Mouse (Mus musculus): Measurements from ENCODE around the gene Rgl1. TPM values are rescaled to one million over a fixed set of nuclear protein-coding genes. Genes with fewer than 3 reads are reported as not detected.
"Not testable (repeated sequence)": the region's sequence is repeated elsewhere in the genome, so short reads cannot be mapped to it uniquely, and the experiment has no call there.

Gene Rgl1
- polyA plus RNA-seq, 1 experiment from 2014 or later, result 11.8 TPM

DNA sequence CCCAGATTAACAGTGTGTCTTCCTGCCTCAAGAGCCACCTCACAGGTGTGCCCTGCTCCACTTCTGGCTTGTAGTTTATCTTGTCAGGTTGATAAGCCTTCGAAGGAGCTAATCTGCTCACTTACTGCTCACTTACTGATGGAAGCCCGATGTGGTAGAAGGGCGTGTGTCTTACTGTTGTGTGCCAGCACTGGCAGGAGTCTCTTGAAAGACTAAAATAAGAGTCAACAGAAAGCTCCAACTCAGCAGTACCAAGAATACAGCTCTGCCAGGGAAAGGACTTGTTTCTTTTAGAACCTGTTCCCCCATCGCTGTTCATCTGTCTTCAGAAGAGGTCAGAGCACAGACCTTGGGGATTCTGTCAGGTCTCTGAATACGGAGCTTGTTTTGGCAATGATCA is 118.1 kb downstream of the Rgl1 start:
- 68% methylated on average over 5 of the region's 5 CpGs for WGBS (ENCODE audit: insufficient replicate concordance)
- no peak overlapping the region for H3K9ac ChIP-seq
- no peaks in the 10 kb centered on the region for H3K36me3 ChIP-seq
- H3K27me3 ChIP-seq, result no peaks in the 10 kb centered on the region
- H3K4me2 ChIP-seq, result no peak overlapping the region
- no peak for ATAC-seq (ENCODE audit: low read depth)
- H3K9me3 ChIP-seq (replicated peaks), result no peaks in the 10 kb centered on the region
- DNase-seq, result no peak
- H3K4me3 ChIP-seq (replicated peaks), result no peak overlapping the region
- H3K27ac ChIP-seq, result no peak overlapping the region
- no peaks in the 10 kb centered on the region for H3K4me1 ChIP-seq (replicated peaks)

GRCm38 (mm10) chr1:152642207-152642606 is 123.9 kb downstream of the Rgl1 start:
- H3K36me3 ChIP-seq; H3K9ac ChIP-seq; ATAC-seq (ENCODE audit: low read depth); DNase-seq; H3K27ac ChIP-seq; H3K27me3 ChIP-seq; H3K4me1 ChIP-seq (replicated peaks); H3K9me3 ChIP-seq (replicated peaks); H3K4me2 ChIP-seq; H3K4me3 ChIP-seq (replicated peaks): not testable (repeated sequence)
- 69% methylated on average over 10 of the region's 10 CpGs for WGBS (ENCODE audit: insufficient replicate concordance)

- Histone ChIP-seq H3K9ac (no peak overlapping the region), H3K27me3 (no peaks in the 10 kb centered on the region), H3K4me1 (replicated peaks) (no peaks in the 10 kb centered on the region), H3K27ac (no peak overlapping the region; the same call in 1 of the 2 replicates), H3K4me2 (no peak overlapping the region), H3K4me3 (replicated peaks) (no peak overlapping the region), H3K9me3 (replicated peaks) (no peaks in the 10 kb centered on the region), H3K36me3 (no peaks in the 10 kb centered on the region)
- DNase-seq, result no peak
- WGBS (ENCODE audit: insufficient replicate concordance), result 66% methylated on average over 11 of the region's 11 CpGs
- no peak for ATAC-seq (ENCODE audit: low read depth)
These were observed 125.8 kb downstream of the Rgl1 start for GRCm38 (mm10) chr1:152640195-152640981.

DNA sequence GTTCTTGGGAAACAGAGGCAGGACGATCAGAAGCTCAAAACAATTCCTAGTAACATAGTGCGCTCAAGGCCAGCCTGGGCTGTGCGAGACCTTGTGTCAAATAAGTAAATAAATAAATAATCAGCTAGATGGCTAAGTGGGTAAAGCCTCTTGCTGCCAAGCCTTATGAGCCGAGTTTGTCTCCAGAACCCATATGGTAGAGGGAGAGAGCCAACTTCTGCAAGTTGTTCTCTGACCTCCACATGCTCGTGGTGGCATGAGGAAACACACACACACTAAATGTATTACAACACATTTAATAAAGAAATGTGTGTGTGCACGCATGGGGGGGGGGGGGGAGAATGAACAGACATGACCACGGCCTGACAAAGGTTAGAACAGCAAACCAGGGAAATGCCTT is 126.8 kb downstream of the Rgl1 start:
- no peaks in the 10 kb centered on the region for H3K4me1 ChIP-seq (replicated peaks)
- no peak overlapping the region for H3K27ac ChIP-seq
- no peak overlapping the region for H3K9ac ChIP-seq
- H3K27me3 ChIP-seq, result no peaks in the 10 kb centered on the region
- 59% methylated on average over 7 of the region's 7 CpGs for WGBS (ENCODE audit: insufficient replicate concordance)
- no peak for DNase-seq
- no peaks in the 10 kb centered on the region for H3K36me3 ChIP-seq
- H3K4me2 ChIP-seq, result no peak overlapping the region
- H3K4me3 ChIP-seq (replicated peaks), result no peak overlapping the region
- no peaks in the 10 kb centered on the region for H3K9me3 ChIP-seq (replicated peaks)
- no peak for ATAC-seq (ENCODE audit: low read depth)

DNA sequence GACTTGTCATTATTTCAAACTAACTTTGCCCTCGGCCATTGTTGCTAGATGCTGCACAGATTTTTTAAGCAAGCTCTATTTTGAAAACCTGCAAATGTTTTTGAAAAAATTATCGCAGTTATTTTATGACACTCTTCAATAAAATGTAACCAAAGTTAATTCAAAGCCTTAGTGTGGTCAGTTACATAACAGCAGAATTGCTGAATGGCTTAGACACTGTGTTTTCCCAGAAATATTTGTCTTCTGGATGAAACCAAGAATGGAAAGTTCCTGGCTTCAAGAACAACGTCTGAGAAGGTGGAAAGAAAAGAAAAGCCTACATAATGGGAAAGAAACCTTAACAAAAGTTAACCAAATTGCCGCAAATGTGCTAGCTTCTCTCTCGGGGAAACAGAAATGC is 131.5 kb downstream of the Rgl1 start:
- no peak overlapping the region for H3K9ac ChIP-seq
- H3K4me1 ChIP-seq (replicated peaks), result no peaks in the 10 kb centered on the region
- 0 out of 2 replicates have a peak, but pooled peaks cover 2% of the 10 kb centered on the region for H3K9me3 ChIP-seq (replicated peaks)
- ATAC-seq (ENCODE audit: low read depth) (no peak), DNase-seq (no peak)
- no peaks in the 10 kb centered on the region for H3K36me3 ChIP-seq
- no peak overlapping the region for H3K4me3 ChIP-seq (replicated peaks)
- H3K27me3 ChIP-seq, result no peaks in the 10 kb centered on the region
- H3K4me2 ChIP-seq, result no peak overlapping the region
- 57% methylated on average over 5 of the region's 5 CpGs for WGBS (ENCODE audit: insufficient replicate concordance)
- no peak overlapping the region for H3K27ac ChIP-seq

- 72% methylated on average over 3 of the region's 3 CpGs for WGBS (ENCODE audit: insufficient replicate concordance)
- no peak for ATAC-seq (ENCODE audit: low read depth)
- H3K4me3 ChIP-seq (replicated peaks), result no peak overlapping the region
These were observed 136.4 kb downstream of the Rgl1 start for GRCm38 (mm10) chr1:152629780-152630179.

GRCm38 (mm10) chr1:152625651-152626050 is 140.5 kb downstream of the Rgl1 start:
- no peak overlapping the region for H3K9ac ChIP-seq
- no peak for ATAC-seq (ENCODE audit: low read depth)

More at GRCm38 (mm10) chr1:152629780-152630179, 136.4 kb downstream of the Rgl1 start:
- Histone ChIP-seq H3K27me3 (peaks cover 26% of the 10 kb centered on the region), H3K27ac (no peak overlapping the region), H3K36me3 (no peaks in the 10 kb centered on the region), H3K4me2 (no peak overlapping the region), H3K4me1 (replicated peaks) (peaks cover 4% of the 10 kb centered on the region; the same call in 1 of the 2 replicates), H3K9ac (no peak overlapping the region), H3K9me3 (replicated peaks) (0 out of 2 replicates have a peak, but pooled peaks cover 2% of the 10 kb centered on the region)
- no peak for DNase-seq

GRCm38 (mm10) chr1:152624644-152625454 is 141.3 kb downstream of the Rgl1 start:
- under 1% methylated on average over 60 of the region's 61 CpGs for WGBS (ENCODE audit: insufficient replicate concordance)
- H3K9me3 ChIP-seq (replicated peaks), result no peaks in the 10 kb centered on the region
- H3K4me1 ChIP-seq (replicated peaks), result peaks cover 21% of the 10 kb centered on the region
- peak overlapping the region; percentile 58 for H3K4me3 ChIP-seq (replicated peaks)
- peak overlapping the region; percentile 75 for H3K27ac ChIP-seq
- H3K36me3 ChIP-seq, result no peaks in the 10 kb centered on the region
- peak overlapping the region; percentile 59 for H3K4me2 ChIP-seq
- peaks cover 59% of the 10 kb centered on the region for H3K27me3 ChIP-seq
- no peak for DNase-seq
- peak; percentile 55 for ATAC-seq (ENCODE audit: low read depth)
- H3K9ac ChIP-seq, result peak overlapping the region; percentile 58

More at GRCm38 (mm10) chr1:152625651-152626050, 140.5 kb downstream of the Rgl1 start:
- Histone ChIP-seq H3K36me3 (no peaks in the 10 kb centered on the region), H3K27ac (no peak overlapping the region), H3K4me3 (replicated peaks) (peak overlapping the region; percentile 58; the same call in 1 of the 2 replicates), H3K4me1 (replicated peaks) (peaks cover 21% of the 10 kb centered on the region), H3K9me3 (replicated peaks) (no peaks in the 10 kb centered on the region), H3K27me3 (peaks cover 59% of the 10 kb centered on the region), H3K4me2 (peak overlapping the region; percentile 59; the same call in 1 of the 2 replicates)
- DNase-seq, result no peak

- H3K27ac ChIP-seq, result peak overlapping the region; percentile 8; the same call in 1 of the 2 replicates
- 31% methylated on average over 12 of the region's 12 CpGs for WGBS (ENCODE audit: insufficient replicate concordance)
- H3K4me1 ChIP-seq (replicated peaks), result peaks cover 33% of the 10 kb centered on the region
- H3K4me3 ChIP-seq (replicated peaks), result peak overlapping the region; percentile 36
- peak overlapping the region; percentile 35 for H3K9ac ChIP-seq
- no peaks in the 10 kb centered on the region for H3K36me3 ChIP-seq
- H3K27me3 ChIP-seq, result peaks cover 59% of the 10 kb centered on the region
- 0 out of 2 replicates have a peak, but pooled peaks cover 3% of the 10 kb centered on the region for H3K9me3 ChIP-seq (replicated peaks)
- peak overlapping the region; percentile 59 for H3K4me2 ChIP-seq
- no peak for DNase-seq
- ATAC-seq (ENCODE audit: low read depth), result no peak
These were observed 142.5 kb downstream of the Rgl1 start for GRCm38 (mm10) chr1:152623375-152624270.

DNA sequence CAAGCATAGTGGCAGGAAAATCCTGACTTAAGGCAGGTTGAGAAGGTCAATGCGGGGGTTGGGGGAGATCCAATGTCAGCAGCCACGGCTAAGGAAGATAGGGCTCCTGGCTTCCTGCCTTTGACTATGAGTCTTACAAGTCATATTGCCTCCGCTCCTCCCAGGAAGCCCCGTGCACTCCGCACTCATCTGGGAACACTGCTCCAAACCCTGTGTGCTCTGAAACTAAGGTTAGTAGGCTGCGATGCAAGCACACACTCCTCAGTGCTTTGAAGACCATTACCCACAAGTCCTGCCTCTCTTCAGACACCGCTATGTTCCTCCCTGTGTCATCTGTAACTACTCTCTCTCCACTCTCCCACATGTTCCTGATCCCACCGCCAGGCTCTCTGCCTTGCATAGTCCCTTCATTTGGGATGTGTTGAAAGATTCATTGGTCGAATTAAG is 143.4 kb downstream of the Rgl1 start:
- peaks cover 37% of the 10 kb centered on the region for H3K4me1 ChIP-seq (replicated peaks)
- 0 out of 2 replicates have a peak, but pooled peaks cover 2% of the 10 kb centered on the region for H3K36me3 ChIP-seq
- peaks cover 59% of the 10 kb centered on the region for H3K27me3 ChIP-seq
- H3K27ac ChIP-seq, result no peak overlapping the region
- H3K4me3 ChIP-seq (replicated peaks), result peak overlapping the region; percentile 36
- ATAC-seq (ENCODE audit: low read depth), result no peak
- WGBS (ENCODE audit: insufficient replicate concordance), result 39% methylated on average over 9 of the region's 9 CpGs
- H3K9ac ChIP-seq, result peak overlapping the region; percentile 37; the same call in 1 of the 2 replicates
- H3K4me2 ChIP-seq, result peak overlapping the region; percentile 59
- DNase-seq, result no peak
- 0 out of 2 replicates have a peak, but pooled peaks cover 6% of the 10 kb centered on the region for H3K9me3 ChIP-seq (replicated peaks)

All from liver, embryonic 13.5 days (tissue).